Mouse (Mus musculus) liver, adult 2 months (tissue): ENCODE data around the gene Clpx.

Source experiments
- CTCF ChIP-seq: fragments of 200-500 bp; IDR thresholded peaks from 2 replicates; pipeline ENCODE4 v1.5.1; 2011; ENCODE audit warnings: low read depth, low read length, control low read depth
- POLR2A ChIP-seq: fragments of 200-500 bp; IDR thresholded peaks from 2 replicates; pipeline ENCODE4 v1.6.1; 2011; ENCODE audit warnings: low read length, control low read depth; ENCODE audit not compliant: insufficient read depth; ENCODE audit errors: extremely low read depth

GRCm38 (mm10) chr9:65327371-65327770 lies 33.3 kb downstream of the Clpx start:
- TF ChIP-seq CTCF, result no peak
- no peak for TF ChIP-seq POLR2A
